Mouse (Mus musculus): ENCODE data around the gene Ces5a.

DNA sequence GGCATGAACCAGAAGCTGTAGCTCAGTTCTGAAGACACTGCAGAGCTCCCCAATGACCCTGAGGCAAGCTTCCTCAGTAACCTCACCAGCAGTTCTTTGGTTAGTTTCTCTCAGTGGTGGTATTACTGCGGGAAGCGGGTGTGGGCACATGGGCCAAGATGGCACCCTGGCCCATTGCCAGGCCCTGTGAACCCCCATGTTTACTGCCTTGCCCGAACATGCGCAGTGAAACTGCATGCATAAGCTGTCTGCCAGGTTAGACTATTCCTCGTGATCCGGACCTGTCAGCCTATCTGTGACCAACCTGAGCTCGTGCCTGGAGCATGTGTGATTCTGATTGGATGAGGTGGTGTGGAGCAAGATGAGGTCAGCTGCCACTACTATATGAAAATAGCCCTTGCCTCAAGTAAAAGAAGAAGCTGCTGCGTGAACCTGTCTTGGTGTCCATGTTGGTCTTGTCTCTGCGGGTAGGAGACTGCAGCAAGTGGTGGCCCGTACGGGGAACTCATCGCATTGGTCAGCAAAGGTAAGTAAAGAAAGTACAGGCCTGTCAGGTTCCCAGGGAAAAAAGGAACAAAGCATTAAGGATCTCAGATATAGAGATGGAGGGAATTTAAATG, 81.3 kb downstream of the Ces5a start:
- no peak for TF ChIP-seq CTCF (IDR thresholded peaks at IDR 0.05 in 2 of 3, conservative IDR thresholded peaks at IDR 0.05 in 1 of 3; ENCODE audit: control insufficient read depth in 1 of 3, insufficient read depth in 1 of 3, low read depth in 2 of 3, low read length in 3 of 3, poor library complexity in 1 of 3, severe bottlenecking in 1 of 3)
- TF ChIP-seq TCF12 (IDR thresholded peaks at IDR 0.05; ENCODE audit: low read depth, low read length): no peak
- no peak for TF ChIP-seq BHLHE40 (IDR thresholded peaks at IDR 0.05; ENCODE audit: borderline replicate concordance, low read depth, low read length)
- TF ChIP-seq TAL1 (IDR thresholded peaks at IDR 0.05; ENCODE audit: low read length): no peak
